Mouse (Mus musculus) cerebellum, adult 9-11 months (tissue): ENCODE measurements around the gene 1700030J22Rik.

Experiments
- DNase-seq: peaks from one replicate; pipeline ENCODE4 v3.0.0; 2022

The 1700030J22Rik gene

DNA sequence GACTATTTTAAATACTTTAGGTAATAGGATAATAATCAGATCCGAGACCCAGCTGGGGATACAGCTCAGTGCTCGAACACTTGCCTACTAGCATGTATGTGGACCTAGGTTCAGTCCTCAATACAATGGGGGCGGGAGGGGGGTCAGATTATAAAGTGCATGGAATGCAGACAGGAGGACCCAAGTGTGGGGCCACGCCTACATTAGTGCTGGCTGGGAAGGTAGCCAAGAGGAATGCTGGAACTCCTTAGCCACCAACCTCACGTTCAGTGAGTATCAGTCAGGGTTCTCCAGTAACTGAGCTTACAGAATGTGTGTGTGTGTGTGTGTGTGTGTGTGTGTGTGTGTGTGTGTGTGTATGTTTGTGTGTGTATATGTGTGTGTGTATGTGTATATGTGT, 27.4 kb downstream of the 1700030J22Rik start:
- no peak for DNase-seq

DNA sequence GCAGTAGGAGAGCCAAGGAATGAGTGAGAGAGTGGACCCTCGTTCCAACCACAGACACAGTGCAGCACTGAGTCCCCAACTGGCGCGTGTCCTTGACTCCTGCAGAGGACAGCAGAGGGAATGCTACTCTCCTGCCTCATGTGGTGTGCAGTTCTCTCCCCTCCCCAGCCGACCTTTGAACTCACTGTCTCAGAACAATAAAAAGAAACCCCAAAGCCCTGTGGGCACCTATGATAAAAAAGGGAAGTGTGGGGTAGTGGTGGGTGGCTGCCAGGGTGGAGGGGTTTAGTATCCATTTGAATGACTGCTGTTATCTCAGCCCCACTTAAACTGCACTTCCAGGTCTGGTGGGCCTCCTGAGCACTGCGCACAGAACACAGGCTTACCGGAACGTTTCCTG, 31.2 kb downstream of the 1700030J22Rik start:
- no peak for DNase-seq

DNA sequence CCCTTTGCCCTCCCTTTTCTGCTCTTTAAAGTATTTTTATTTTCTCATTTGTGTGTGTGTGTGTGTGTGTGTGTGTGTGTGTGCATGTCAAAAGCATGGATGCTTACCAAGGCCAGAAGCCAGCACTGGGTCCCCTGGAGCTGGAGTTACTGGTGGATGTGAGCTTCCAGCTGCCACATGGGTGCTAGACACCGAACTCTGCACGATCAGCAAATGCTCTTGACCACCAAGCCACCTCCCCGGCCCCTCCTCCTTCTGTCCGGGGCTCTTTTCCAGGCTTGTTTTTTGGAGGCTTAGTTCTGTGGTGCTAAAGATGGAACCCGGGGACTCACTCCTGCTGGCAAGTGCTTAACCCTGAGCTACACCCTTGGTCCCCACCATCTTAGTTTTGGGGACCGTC, 31.9 kb downstream of the 1700030J22Rik start:
- DNase-seq, result no peak

DNA sequence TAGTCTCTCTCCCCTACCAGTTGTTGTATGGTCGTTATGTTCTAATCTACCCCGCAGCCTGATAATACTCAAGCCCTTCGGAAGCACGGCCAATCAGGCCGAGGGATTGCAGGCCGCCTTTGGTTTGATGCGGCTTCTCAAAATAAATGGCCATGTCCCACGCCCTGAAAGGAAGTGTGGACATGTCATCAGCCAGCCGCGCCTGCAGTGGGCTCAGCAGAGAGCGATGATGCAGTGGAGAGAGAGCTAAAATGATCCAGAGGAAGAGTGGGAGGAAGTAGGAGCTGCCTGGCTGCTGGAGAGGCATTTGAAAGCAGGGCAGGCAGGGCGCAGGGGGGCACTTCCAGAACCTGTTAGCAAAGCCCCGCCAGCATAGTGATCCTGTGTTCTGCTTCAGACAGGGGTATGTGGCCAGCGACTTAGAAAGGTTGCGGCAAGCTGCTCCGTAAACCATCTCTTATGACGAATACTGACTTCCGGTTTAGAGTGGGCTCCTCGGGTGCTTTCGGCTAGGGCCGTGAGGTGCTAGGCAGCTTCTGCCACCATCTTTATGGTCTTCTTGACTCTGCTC, 32.4 kb downstream of the 1700030J22Rik start:
- DNase-seq, result no peak

DNA sequence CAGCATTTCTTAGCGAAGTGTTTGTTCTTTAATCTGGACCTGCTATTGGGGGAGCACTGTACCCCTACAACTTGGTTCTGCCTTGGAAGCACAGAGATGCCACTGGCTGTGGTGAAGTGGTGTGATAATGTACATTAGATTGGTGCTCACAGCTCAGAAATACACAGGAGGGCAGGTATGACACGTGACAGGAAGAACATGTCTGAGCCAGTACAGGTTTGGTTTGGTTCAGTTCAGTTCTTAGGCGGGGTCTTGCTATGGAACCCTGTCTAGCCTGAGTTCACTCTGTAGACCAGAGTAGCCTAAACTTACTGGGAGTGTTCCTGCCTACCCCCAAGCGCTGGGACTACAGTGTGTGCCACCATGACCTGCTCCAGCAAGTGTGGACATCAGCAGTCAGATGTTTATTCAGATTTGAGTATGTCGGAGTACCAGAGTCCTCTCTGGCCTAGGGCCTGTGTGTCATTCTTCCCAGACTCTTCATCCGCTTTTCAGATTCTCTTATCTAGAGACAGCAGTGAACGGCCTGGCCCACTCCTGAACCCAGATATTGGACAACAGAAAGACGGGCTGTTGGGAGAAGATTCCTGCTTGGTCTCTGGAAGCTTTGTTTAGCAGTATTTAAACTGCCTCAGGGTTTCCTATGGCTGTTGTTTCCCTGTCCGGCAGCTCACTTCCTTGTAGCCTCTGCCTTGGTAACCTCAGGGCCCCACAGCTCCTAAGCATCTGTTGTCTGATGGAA, 33.4 kb downstream of the 1700030J22Rik start:
- no peak for DNase-seq

DNA sequence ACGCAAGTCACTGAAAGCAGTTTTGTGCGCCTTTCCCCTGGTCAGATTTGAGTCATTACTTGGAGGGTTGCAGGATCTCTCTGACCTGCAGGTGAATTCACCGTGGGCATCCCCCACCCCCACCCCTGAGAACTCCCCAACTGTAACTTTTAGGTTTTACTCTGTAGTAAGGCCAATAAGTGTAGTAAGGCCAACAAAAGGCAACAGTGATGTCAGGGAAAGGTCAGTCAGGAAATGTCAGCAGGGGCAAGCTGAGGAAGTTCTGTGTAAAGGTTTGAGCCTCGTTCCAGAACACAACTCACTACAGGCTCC, 34.4 kb downstream of the 1700030J22Rik start:
- no peak for DNase-seq

DNA sequence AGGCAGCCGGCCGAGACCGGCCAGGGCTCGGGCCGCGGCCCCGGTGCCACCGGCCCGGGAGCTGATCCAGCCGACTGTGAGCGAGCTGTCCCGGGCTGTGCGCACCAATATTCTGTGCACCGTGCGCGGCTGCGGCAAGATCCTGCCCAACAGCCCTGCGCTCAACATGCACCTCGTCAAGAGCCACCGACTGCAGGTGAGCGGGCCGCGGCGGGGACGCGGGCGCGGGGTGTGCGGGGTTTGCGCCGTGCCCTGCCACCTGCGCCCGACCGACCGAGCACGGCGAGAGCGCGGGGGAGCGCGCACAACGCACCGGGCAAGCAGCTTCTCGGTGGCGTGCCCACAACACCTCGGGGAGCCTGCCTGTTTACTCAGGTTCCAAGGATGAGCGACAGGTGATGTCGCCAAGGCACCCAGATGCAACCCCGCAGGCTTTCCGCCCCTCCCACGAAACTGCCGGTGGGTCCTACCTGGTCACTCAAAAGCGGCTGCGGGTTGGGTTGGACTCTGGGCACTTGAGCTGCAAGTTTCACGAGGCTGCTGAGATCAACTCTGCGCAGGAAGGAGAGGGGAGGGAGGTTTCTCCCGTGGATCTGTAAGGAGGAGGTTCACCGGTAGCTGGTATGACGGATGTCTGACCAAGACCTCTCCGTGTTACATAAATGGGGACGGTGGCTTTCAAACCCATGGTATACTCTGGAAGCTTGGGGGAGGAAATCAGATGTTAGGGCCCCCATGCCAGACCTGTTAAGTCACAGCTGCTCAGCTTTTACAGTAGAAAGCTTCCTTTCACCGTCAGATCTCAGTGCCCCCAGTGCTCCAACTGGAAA, 35.0 kb downstream of the 1700030J22Rik start:
- DNase-seq, result peak; percentile 69

DNA sequence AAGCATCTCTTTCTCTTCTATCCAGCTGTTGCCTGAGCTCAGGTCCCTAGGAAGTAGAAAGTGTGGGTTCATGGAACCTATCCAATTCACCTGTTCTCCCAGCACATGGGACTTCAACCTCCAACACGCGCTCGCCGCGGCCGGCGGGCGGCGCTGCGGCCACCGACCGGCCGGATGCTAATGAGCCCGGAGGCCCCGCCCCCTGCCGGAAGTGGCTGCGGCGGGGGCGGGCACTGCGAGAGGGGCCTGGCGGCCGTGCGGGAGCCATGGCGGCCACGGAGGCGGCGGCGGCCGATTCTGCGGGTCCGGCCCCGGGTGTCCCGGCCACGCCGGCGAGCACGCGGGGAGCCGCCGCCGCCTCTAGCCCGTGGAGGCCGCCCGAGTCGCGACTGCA, 35.6 kb downstream of the 1700030J22Rik start, which contains the start of gene Atmin:
Gene Atmin, plus strand, starts transcription at position 233 of the 394 bp plus-strand sequence.
- DNase-seq, result peak; percentile 90

DNA sequence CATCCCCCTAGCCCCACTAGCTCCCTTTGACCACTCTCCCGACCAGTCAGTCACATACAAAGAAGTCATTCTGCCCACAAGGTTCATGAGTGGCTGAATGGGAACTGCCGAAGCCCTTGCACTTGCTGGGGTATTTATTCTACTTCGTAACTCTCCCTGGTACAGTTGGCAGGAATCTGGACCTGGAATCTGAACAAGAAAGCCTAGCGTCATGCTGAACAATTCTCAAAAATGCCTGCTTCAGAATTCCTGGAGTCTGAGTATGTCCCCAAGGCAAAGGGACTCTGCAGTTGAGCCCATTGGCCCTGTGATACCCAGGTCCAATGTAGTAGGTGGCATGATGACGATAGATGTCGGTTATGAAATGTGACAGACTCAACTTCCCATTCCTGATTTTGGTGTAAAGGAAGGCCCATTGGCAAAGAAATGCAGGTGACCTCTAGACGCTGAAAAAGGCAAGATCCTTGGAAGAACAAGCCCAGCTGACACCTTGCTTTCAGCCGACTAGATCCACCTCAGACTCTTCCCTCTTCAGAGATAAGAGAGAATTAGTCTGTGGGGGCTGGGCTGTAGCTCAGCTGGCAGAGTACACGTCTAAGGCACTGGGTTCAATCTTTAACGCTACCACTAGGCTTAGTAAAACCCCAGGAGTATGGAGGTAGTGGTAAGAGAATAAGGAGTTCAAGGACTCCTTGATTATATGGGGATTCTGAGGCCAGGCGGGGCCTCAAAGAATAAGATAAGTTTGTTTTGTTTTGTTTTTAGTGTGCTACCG, 36.3 kb downstream of the 1700030J22Rik start:
- DNase-seq, result no peak

DNA sequence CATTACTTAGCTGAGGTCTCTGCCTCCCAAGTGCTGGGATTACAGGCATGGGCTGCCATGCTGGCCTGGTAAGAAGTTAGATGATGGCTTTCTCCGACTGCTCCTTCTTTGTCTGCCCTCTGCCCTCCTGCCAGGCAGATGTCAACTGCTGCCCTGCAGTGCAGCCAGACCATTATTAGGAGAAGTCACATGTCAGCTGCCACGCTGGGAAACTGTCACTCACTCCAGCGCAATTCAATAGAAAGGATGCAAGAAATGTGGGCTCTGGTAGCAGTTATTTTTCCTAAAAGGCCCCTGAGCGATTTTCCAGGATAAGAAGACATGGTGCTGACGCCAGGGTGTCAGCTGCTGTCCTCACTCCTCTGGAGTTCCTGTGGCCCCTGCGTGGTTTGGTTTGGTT, 43.3 kb downstream of the 1700030J22Rik start:
- DNase-seq, result no peak

DNA sequence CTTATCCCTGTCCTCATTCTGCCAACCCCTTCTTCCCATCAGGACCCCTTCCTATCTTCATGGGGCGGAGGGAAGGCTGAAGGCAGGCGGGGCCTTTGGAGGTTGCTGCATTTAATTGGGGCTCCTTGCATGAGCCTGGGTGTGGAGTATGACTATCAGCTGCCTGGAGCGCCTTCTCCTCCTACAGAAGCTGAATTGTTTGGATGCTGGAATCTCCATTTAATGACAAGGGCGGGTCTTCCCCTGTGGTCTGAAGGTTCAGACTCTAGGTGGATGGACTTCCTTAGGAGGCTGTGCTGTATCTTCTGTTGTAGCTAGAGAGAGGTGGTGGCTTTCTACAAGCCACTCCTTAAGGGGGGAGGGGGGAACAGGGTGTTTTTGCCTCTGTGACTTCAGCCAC, 43.8 kb downstream of the 1700030J22Rik start:
- DNase-seq, result no peak

DNA sequence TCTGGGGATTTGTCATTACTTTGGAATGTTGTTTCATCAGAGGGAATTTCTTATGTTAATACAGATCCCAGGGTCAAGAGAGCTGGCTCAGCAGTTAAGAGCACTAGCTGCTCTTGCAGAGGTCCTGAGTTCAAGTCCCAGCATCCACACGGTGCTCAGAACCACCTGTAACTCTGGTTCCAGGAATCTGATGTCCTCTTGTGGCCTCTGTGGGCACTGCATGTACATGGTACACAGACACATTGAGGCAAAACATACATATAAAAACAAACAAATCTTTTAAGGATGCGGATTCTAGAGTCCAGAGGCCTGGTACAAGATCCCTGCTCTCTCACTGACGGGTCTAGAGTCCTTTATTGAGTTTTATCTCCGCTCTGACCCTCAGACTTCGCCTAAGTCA, 50.2 kb downstream of the 1700030J22Rik start:
- no peak for DNase-seq

DNA sequence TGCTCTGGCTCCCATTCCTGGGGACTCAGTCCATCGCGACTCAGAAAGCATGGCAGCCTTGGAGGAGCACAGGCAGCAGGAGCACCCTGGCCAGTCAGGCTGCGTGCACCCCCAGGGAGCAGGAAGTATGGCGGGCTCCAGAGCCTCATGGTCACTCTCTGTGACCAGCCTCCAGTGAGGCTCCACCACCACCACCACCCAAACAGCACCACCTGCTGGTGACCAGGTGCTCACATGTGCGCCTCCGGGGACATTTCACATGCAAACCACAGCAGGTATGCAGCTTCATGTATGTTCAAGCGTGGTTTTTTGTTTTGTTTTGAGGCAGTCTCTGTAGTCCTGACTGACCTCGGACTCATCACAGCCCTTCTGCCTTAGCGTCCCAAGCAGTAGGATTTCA, 50.9 kb downstream of the 1700030J22Rik start:
- no peak for DNase-seq

DNA sequence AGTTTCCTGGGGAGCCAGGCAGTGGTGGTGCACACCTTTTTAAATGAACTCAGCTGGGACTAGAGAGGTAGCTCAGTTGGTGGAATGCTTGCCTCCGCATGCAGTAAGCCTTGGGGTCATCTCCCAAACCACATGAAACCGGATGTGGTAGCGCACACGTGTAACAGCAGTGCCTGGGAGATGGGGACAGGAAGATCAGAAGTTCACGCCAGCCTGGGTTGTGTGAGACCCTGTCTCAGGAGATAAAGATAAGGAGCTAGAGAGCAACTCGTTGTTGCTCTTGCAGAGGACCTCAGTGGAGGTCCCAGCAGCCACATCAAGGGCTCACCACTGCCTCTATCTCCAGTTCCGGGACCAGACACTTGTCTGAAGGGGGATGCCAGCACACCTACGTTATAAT, 55.2 kb downstream of the 1700030J22Rik start:
- DNase-seq, result no peak

DNA sequence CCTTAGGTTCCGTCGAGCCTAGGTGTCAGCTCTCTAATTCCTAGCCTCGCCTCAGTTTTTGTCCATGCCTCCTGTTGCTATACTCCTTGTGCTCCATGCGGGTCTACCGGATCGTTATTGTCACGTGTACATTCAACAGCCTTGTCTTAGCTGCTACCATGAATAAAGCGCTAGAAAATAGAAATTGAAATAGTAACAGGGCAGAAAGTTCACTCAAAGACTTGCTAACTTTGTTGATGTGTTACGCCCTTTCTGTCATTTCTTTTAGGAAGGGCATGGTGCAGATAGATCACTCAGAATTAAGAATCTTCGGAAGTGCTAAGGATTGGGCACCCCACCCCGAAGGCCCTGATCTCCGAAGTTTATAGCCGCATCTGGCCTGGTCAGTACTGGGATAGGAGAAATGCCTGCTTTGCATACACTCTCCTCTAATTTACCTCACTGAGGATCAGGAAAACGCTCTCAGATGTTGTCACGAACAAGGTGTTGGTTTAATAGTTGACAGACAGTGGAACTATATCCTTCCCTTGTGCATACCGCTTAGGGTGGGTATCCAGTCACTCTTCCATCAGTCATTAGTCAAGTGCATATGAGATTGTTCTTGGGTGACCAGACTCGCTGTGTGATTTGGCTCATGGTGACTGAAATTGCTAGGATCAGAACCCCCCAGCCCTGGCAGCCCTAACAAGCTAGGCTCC, 56.5 kb downstream of the 1700030J22Rik start:
- no peak for DNase-seq

DNA sequence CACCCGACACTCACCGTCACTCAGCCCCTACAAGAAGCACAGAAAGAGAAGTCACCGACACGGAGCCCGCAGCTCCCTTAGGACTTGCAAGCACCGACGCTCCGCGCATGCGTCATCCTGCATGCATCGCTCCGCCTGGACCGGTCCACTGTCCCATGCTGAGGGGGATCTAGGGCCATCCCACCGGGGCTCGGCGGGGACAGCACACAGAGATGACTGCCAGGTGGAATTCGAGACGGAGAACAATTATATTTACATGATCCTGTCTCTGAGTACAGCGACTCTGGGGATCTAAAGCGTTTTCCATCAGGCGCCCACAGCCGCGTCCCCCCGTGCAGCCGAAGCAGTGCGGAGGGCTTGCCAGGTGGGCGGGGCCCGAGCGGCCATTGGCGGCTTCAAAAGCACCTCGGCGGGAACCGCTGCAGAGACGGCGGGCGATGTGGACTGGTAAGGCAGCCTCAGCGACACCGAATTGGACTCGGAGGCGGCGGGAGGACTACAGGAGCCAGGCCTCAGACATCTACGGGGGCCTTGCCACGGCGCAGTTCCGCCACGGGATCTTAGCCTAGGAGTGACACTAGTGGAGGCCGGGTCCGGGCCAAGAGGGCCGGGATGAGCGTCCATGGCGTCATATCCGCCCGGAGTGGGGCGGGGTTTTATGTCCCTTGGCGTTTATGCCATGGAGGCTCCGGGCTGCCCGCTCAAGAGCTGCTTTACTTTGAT, 57.3 kb downstream of the 1700030J22Rik start, which contains the start of the genes Cmc2 and Cenpn:
Gene Cmc2, minus strand, starts transcription at position 119 of the 723 bp plus-strand sequence.
Gene Cenpn, plus strand, starts transcription at position 394 of the 723 bp plus-strand sequence.
- peak; percentile 94 for DNase-seq

DNA sequence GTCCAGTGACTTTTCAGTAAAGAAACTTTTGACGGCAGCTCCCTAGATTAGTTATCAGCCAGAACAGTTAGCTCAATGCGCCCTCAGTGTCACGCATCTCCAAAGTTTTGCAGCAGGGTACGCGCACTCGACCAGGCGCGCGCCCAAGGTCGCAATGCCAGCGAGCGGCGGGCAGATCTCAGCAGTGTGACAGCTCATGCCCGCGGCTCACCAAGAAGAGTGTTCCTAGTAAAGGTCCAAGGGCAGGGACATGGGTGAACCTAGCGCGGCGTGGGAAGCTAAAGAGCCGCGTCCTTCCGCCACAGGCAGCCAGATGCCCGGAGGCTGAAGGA, 57.8 kb downstream of the 1700030J22Rik start:
- no peak for DNase-seq
